Mouse (Mus musculus) small intestine, adult 2 months (tissue): ENCODE results near the gene Rhd. TPM values are rescaled to one million over a fixed set of nuclear protein-coding genes. Genes with fewer than 3 reads are reported as not detected.
"Not testable (repeated sequence)": the region's sequence is repeated elsewhere in the genome, so short reads cannot be mapped to it uniquely, and the experiment has no call there.

ENCODE experiments used
- H3K27ac ChIP-seq: fragments of 200-500 bp; 2 replicates; pipeline ENCODE4 v1.5.1; 2012; ENCODE audit warnings: low read depth, low read length, control low read depth, inconsistent platforms; ENCODE audit not compliant: insufficient read depth
- H3K27me3 ChIP-seq: fragments of 200-500 bp; 2 replicates; pipeline ENCODE4 v1.6.1; 2012; ENCODE audit warnings: mild to moderate bottlenecking, moderate library complexity, low read length, inconsistent platforms; ENCODE audit not compliant: control insufficient read depth, insufficient read depth
- H3K36me3 ChIP-seq: fragments of 200-500 bp; 2 replicates; pipeline ENCODE4 v1.6.1; 2012; ENCODE audit warnings: mild to moderate bottlenecking, low read length, control low read depth, inconsistent platforms; ENCODE audit not compliant: control insufficient read depth, insufficient read depth
- H3K4me1 ChIP-seq: fragments of 200-500 bp; 2 replicates; pipeline ENCODE4 v1.6.1; 2012; ENCODE audit warnings: low read length, inconsistent platforms, mixed read lengths; ENCODE audit not compliant: control insufficient read depth, insufficient read depth, insufficient read length
- H3K4me3 ChIP-seq: fragments of 200-500 bp; 2 replicates; pipeline ENCODE4 v1.5.1; 2012; ENCODE audit warnings: low read depth, mild to moderate bottlenecking, control low read depth, inconsistent platforms, low read length, moderate library complexity
- CTCF ChIP-seq: fragments of 200-500 bp; IDR thresholded peaks from 2 replicates; pipeline ENCODE4 v1.5.1; 2012; ENCODE audit warnings: low read depth, mild to moderate bottlenecking, control low read depth, inconsistent platforms, low read length, moderate library complexity, mixed read lengths; ENCODE audit not compliant: insufficient replicate concordance, insufficient read length; ENCODE audit errors: extremely low read depth
- POLR2A ChIP-seq: fragments of 200-500 bp; IDR thresholded peaks from 2 replicates; pipeline ENCODE4 v1.6.1; 2012; ENCODE audit warnings: low read depth, mild to moderate bottlenecking, control low read depth, inconsistent platforms, low read length, moderate library complexity
- WGBS: fragments of 180-500 bp; shearing (Covaris S2); methylation state at CpG from one replicate; pipeline ENCODE4 v1.1.7; 2018; 5-methylcytosine and 5-hydroxymethylcytosine counted together
- polyA plus RNA-seq: library from polyadenylated mRNA; depleted of rRNA; stranded (reverse); fragments of >200 nt; gene quantifications from 2 replicates; pipeline ENCODE4 v1.2.3, GENCODE M21; 2012

The Rhd gene
- polyA plus RNA-seq, 1 experiment, result not detected

GRCm38 (mm10) chr4:134835486-134835885, 28.9 kb upstream of the Rhd start:
- TF ChIP-seq CTCF (no peak), POLR2A (no peak)
- Histone ChIP-seq H3K4me1 (no peaks in the 10 kb centered on the region), H3K27me3 (no peaks in the 10 kb centered on the region), H3K4me3 (no peak overlapping the region), H3K27ac (no peak overlapping the region), H3K36me3 (peaks cover 11% of the 10 kb centered on the region)
- 89% methylated on average over 4 of the region's 4 CpGs for WGBS

- peaks cover 1% of the 10 kb centered on the region; the same call in 1 of the 2 replicates for H3K4me1 ChIP-seq
- H3K27me3 ChIP-seq, result no peaks in the 10 kb centered on the region
- H3K36me3 ChIP-seq, result peaks cover 2% of the 10 kb centered on the region; the same call in 1 of the 2 replicates
- H3K4me3 ChIP-seq, result no peak overlapping the region
- TF ChIP-seq POLR2A, result no peak
- TF ChIP-seq CTCF, result no peak
- H3K27ac ChIP-seq, result no peak overlapping the region
- 79% methylated on average over 1 of the region's 1 CpGs for WGBS
Measured at GRCm38 (mm10) chr4:134838221-134838620, 26.1 kb upstream of the Rhd start.

GRCm38 (mm10) chr4:134838706-134839105, 25.6 kb upstream of the Rhd start:
- not testable (repeated sequence) for H3K27ac ChIP-seq, H3K4me3 ChIP-seq
- 90% methylated on average over 3 of the region's 3 CpGs for WGBS

GRCm38 (mm10) chr4:134840231-134840630, 24.1 kb upstream of the Rhd start:
- Histone ChIP-seq H3K4me1 (peaks cover 4% of the 10 kb centered on the region; the same call in 1 of the 2 replicates), H3K27me3 (no peaks in the 10 kb centered on the region), H3K27ac (no peak overlapping the region), H3K36me3 (peaks cover 2% of the 10 kb centered on the region; the same call in 1 of the 2 replicates), H3K4me3 (no peak overlapping the region)
- 82% methylated on average over 1 of the region's 1 CpGs for whole genome bisulfite sequencing
- no peak for TF ChIP-seq POLR2A
- no peak for TF ChIP-seq CTCF

More at GRCm38 (mm10) chr4:134838706-134839105, 25.6 kb upstream of the Rhd start:
- H3K36me3 ChIP-seq, H3K4me1 ChIP-seq, H3K27me3 ChIP-seq: not testable (repeated sequence)

GRCm38 (mm10) chr4:134843566-134843965, 20.8 kb upstream of the Rhd start:
- no peak for TF ChIP-seq POLR2A
- TF ChIP-seq CTCF, result no peak
- Histone ChIP-seq H3K27me3 (no peaks in the 10 kb centered on the region), H3K4me3 (no peak overlapping the region), H3K27ac (no peak overlapping the region), H3K36me3 (no peaks in the 10 kb centered on the region), H3K4me1 (peaks cover 5% of the 10 kb centered on the region; the same call in 1 of the 2 replicates)
- WGBS, result 21% methylated on average over 4 of the region's 4 CpGs

GRCm38 (mm10) chr4:134847587-134847986, 16.7 kb upstream of the Rhd start:
- Histone ChIP-seq H3K27me3 (no peaks in the 10 kb centered on the region), H3K4me3 (no peak overlapping the region), H3K4me1 (peaks cover 5% of the 10 kb centered on the region; the same call in 1 of the 2 replicates), H3K36me3 (no peaks in the 10 kb centered on the region), H3K27ac (no peak overlapping the region)
- TF ChIP-seq POLR2A (no peak), CTCF (no peak)
- 74% methylated on average over 4 of the region's 4 CpGs for WGBS

- peaks cover 1% of the 10 kb centered on the region; the same call in 1 of the 2 replicates for H3K4me1 ChIP-seq
- TF ChIP-seq POLR2A (no peak), CTCF (no peak)
- H3K27me3 ChIP-seq, result no peaks in the 10 kb centered on the region
- H3K36me3 ChIP-seq, result no peaks in the 10 kb centered on the region
- 82% methylated on average over 4 of the region's 4 CpGs for WGBS
- no peak overlapping the region for H3K27ac ChIP-seq
- no peak overlapping the region for H3K4me3 ChIP-seq
Measured at GRCm38 (mm10) chr4:134850551-134850950, 13.8 kb upstream of the Rhd start.
